Mouse (Mus musculus): ENCODE data around the gene Phykpl. TPM values are rescaled to one million over a fixed set of nuclear protein-coding genes. Genes with fewer than 3 reads are reported as not detected.

Gene Phykpl
- polyA plus RNA-seq, 1 experiment from 2014 or later = 10.5 TPM

DNA sequence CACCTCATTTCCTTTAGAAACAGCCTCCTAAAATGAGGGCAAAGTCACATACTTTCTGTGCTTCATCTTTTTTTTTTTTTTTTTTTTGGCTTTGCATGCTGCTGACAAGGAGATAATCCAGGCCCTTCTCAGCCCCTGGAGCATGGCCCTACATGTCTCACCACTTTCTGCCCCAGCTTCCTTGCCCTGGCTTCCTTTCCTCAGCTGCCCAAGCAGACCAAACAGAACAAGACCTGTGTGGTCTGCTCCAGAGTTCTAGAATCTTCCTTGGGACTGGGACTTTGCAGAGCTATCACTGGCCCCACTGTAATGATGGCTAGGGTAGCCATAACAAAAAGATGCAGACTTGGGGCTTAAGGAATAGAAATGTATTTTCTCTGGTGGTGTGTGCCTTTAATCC, 5.4 kb downstream of the Phykpl start:
- Histone ChIP-seq H3K27me3 (no peaks in the 10 kb centered on the region), H3K4me2 (no peak overlapping the region), H3K27ac (no peak overlapping the region), H3K4me1 (replicated peaks) (peaks cover 14% of the 10 kb centered on the region), H3K36me3 (peaks cover 86% of the 10 kb centered on the region), H3K9me3 (no peaks in the 10 kb centered on the region), H3K9ac (no peak overlapping the region), H3K4me3 (no peak overlapping the region)
- ATAC-seq (ENCODE audit: low FRiP score) = no peak

DNA sequence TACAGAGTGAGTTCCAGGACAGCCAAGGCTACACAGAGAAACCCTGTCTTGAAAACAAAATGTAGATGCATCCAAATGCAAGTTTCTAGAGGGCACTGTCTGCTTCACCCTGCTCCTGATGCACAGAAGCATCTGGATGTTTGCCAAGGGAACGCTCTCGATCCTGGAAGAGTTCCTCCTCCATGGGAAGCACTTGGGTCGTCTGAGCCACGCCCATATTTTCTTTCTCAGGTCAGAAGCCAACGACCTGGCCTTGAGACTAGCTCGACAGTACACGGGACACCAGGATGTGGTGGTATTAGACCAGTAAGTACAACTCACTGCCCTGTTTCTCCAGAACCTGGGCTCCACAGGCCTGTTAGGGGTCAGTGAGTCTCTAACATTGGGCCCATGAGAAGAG, 6.6 kb downstream of the Phykpl start:
- Histone ChIP-seq H3K36me3 (peaks cover 97% of the 10 kb centered on the region), H3K4me3 (no peak overlapping the region), H3K27ac (no peak overlapping the region), H3K9me3 (no peaks in the 10 kb centered on the region), H3K9ac (no peak overlapping the region), H3K4me2 (no peak overlapping the region), H3K4me1 (replicated peaks) (peaks cover 2% of the 10 kb centered on the region; the same call in 1 of the 2 replicates), H3K27me3 (no peaks in the 10 kb centered on the region)
- ATAC-seq (ENCODE audit: low FRiP score) = no peak
- 79% methylated on average over 7 of the region's 7 CpGs for WGBS

DNA sequence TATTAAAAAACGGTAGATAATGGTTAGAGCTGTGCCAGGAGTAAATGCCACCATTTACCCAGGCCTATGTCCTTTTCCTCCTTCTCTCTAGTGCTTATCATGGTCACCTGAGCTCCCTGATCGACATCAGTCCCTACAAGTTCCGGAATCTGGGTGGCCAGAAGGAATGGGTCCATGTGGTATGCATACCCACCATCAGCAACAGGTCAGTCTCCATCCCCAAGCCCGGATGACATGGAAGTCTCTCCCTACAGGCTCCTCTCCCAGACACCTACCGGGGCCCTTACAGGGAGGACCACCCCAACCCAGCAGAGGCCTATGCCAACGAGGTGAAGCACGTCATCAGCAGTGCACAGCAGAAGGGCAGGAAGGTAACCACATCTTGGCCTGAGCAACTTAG, 7.4 kb downstream of the Phykpl start:
- Histone ChIP-seq H3K4me3 (no peak overlapping the region), H3K4me2 (no peak overlapping the region), H3K27me3 (no peaks in the 10 kb centered on the region), H3K27ac (no peak overlapping the region), H3K4me1 (replicated peaks) (no peaks in the 10 kb centered on the region), H3K9me3 (no peaks in the 10 kb centered on the region), H3K9ac (no peak overlapping the region), H3K36me3 (peaks cover 97% of the 10 kb centered on the region)
- ATAC-seq (ENCODE audit: low FRiP score) = no peak
- 91% methylated on average over 7 of the region's 7 CpGs for WGBS

DNA sequence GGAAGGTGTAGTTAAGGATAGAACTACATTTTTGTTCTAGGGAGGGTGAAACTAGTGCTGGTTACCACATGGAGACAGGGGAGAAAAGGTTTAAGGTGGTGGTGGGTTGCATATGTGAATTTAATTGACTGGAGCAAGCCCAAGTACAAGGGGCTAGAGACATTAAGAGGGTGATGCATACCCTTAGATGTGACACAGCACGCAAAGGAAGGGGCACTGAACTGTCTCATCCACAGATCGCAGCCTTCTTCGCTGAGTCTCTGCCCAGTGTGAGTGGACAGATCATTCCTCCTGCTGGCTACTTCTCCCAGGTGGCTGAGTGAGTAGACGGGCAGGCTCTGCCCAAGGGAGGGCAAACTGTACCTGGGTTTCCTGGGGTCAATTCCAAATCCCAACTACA, 8.8 kb downstream of the Phykpl start:
- Histone ChIP-seq H3K36me3 (peaks cover 97% of the 10 kb centered on the region), H3K9ac (no peak overlapping the region), H3K27ac (peak overlapping the region; percentile 5; the same call in 1 of the 2 replicates), H3K9me3 (no peaks in the 10 kb centered on the region), H3K4me1 (replicated peaks) (peaks cover 1% of the 10 kb centered on the region), H3K4me3 (no peak overlapping the region), H3K4me2 (no peak overlapping the region), H3K27me3 (no peaks in the 10 kb centered on the region)
- 98% methylated on average over 4 of the region's 4 CpGs for WGBS
- no peak for ATAC-seq (ENCODE audit: low FRiP score)

DNA sequence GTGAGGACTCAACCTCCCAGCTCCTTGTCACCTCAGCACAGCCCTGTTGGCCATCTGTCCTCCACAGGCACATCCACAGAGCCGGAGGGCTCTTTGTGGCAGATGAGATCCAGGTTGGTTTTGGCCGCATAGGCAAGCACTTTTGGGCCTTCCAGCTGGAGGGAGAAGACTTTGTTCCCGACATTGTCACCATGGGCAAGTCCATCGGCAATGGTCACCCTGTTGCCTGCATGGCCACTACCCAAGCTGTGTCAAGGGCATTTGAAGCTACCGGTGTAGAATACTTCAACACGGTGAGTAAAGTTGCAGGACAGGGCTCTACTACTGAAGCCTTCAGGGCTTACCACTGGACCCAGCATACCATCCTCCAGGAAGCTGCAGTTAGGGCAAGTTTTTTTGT, 9.3 kb downstream of the Phykpl start:
- Histone ChIP-seq H3K36me3 (peaks cover 97% of the 10 kb centered on the region), H3K4me2 (no peak overlapping the region), H3K9ac (no peak overlapping the region), H3K9me3 (no peaks in the 10 kb centered on the region), H3K4me1 (replicated peaks) (peaks cover 4% of the 10 kb centered on the region), H3K27me3 (no peaks in the 10 kb centered on the region), H3K4me3 (no peak overlapping the region), H3K27ac (peak overlapping the region; percentile 5; the same call in 1 of the 2 replicates)
- ATAC-seq (ENCODE audit: low FRiP score) = no peak
- WGBS = 93% methylated on average over 6 of the region's 6 CpGs

DNA sequence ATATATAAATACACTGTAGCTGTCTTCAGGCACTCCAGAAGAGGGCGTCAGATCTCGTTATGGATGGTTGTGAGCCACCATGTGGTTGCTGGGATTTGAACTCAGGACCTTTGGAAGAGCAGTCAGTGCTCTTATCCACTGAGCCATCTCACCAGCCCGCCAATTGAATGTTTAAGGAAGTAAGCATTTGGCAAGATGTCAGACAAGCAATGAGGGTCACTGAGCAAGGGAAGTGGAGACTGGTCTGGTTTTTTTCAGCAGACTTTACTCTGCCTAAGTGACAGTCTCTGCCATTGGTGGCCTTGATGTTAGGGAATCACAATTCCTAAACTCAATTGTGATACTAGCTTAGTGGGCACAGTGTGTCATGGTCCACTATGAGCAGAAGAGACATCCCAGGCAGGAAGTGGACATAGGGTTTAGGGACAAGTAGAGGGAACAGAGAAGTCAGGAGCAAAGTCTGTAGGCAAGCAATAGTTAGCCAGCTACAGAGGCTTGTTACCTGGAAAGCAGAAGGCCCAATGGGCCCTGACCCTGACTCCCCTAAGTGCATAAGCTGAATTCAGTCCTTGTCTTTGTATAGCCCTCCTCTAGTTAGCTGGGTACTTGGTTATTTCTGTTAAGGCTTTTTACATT, 10.3 kb downstream of the Phykpl start:
- H3K36me3 ChIP-seq = peaks cover 97% of the 10 kb centered on the region

DNA sequence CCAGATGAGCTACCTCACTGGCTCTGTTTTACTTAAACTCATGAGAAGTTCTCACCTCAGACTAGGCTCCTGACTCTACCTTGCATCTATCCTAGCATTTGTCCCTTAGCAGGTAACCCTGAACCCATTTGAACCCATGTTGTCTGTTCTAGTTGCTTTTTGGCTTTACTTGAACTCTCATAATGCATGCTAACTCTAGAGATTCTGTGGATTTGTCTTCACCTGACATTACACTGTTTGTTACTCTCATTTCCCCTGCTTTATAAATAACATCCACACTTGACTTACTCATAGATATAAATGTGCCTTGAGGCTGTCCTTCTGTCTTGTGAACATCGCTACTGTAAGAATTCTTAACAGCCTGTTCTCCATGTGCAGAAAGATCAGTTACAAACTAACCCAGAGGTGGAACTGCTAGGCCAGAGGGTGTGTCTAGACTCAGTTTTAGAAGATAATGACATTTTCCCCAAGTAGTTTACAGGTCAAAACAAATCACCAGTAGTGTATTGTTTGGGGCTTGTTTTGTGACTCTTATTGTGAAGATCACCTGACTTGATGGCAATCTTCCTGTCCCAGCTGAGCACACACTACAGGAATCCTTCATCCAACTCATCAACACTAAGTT, 11.0 kb downstream of the Phykpl start:
- 91% methylated on average over 1 of the region's 1 CpGs for WGBS
- Histone ChIP-seq H3K4me1 (replicated peaks) (peaks cover 4% of the 10 kb centered on the region), H3K27ac (no peak overlapping the region), H3K4me2 (no peak overlapping the region), H3K4me3 (no peak overlapping the region), H3K9me3 (no peaks in the 10 kb centered on the region), H3K36me3 (peaks cover 98% of the 10 kb centered on the region), H3K27me3 (no peaks in the 10 kb centered on the region), H3K9ac (no peak overlapping the region)
- no peak for ATAC-seq (ENCODE audit: low FRiP score)

More for the DNA sequence above, 10.3 kb downstream of the Phykpl start:
- Histone ChIP-seq H3K9me3 (no peaks in the 10 kb centered on the region), H3K4me1 (replicated peaks) (peaks cover 4% of the 10 kb centered on the region), H3K27me3 (no peaks in the 10 kb centered on the region), H3K4me3 (no peak overlapping the region), H3K27ac (no peak overlapping the region), H3K4me2 (no peak overlapping the region), H3K9ac (no peak overlapping the region)
- ATAC-seq (ENCODE audit: low FRiP score) = no peak
- WGBS = 85% methylated on average over 3 of the region's 3 CpGs

DNA sequence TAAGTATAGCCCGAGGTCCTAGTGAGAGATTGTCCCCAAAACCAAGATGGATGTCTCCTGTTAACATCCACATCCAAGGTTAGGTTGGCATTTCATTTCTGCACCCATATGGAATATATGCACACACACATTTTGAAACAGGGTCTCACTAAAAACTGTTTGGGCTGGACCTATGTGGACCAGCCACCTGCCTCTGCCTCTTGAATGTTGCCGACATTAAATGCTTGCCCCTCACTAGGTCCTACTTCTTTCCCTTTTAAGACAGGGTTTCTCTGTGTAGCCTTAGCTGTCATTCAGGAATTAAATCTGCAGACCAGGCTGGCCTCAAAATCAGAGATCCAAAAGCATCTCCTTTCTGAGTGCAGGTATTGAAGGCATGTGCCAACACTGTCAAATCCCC, 13.0 kb downstream of the Phykpl start:
- Histone ChIP-seq H3K4me1 (replicated peaks) (peaks cover 16% of the 10 kb centered on the region), H3K4me2 (no peak overlapping the region), H3K36me3 (peaks cover 98% of the 10 kb centered on the region), H3K27me3 (no peaks in the 10 kb centered on the region), H3K9ac (no peak overlapping the region), H3K9me3 (no peaks in the 10 kb centered on the region), H3K4me3 (no peak overlapping the region), H3K27ac (no peak overlapping the region)
- 80% methylated on average over 2 of the region's 2 CpGs for WGBS
- no peak for ATAC-seq (ENCODE audit: low FRiP score)

DNA sequence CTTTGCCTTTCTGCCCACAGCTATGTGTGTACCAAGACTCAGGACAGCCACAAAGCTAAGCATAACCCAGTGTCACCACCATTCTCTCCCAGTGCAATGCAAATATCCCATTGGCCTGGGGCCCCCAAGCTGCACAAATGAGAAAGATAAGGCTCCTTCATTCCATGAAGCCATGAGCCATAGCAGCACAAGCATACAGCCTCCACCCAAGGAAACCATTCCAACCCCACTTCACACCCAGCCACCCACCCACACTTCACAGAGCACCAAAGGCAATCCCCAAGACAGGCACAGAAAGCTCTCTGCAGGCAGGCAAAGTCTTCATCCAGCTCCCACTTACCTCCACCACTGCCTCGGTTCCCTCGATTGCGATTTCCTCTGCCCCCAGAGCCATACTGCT, 17.7 kb downstream of the Phykpl start:
- Histone ChIP-seq H3K9me3 (no peaks in the 10 kb centered on the region), H3K36me3 (peaks cover 81% of the 10 kb centered on the region), H3K9ac (no peak overlapping the region; the same call in 1 of the 2 replicates), H3K27ac (no peak overlapping the region), H3K4me2 (no peak overlapping the region), H3K27me3 (no peaks in the 10 kb centered on the region), H3K4me3 (no peak overlapping the region), H3K4me1 (replicated peaks) (peaks cover 48% of the 10 kb centered on the region)
- ATAC-seq (ENCODE audit: low FRiP score) = no peak
- 85% methylated on average over 3 of the region's 3 CpGs for WGBS

DNA sequence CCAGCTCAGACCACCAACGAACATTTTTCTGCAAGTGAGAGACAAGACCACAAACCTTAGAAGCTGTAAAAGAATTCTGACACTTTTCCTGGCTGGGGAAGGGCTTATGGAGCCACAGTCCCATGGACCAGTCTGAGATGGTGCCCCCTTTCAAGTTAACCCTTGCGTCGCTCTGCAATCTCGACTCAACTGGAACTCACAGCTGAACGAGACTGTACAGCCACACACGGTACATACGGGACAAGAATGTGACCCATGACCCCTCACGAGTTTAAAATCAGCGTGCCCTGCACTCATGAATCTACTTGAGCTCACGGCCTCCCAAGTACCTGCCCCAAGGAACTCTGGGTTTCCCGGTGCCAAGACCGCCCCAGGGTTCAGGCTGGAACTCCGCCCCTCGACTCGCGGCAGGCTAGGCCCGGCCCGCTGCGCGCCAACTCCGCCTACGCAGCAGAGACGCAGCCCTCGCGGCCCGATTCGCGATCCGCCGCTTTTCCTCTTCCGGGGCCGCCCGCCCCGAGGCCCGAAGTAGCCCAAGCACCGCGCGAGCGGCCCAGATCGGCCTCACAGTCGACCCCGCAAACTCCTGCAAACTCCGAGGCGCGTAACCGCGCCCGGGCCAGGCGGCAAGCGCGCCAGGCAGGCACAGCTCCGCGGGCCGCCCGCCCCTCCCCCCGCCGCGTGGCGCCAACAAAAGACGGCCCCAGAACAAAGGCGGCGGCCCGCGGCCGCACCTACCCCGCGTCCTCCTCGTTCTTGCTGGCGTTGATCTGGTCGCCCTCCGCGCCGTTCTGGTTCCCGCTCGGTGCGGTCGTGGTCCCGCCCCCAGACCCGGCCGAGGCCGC, 21.3 kb downstream of the Phykpl start:
- WGBS = 2% methylated on average over 80 of the region's 81 CpGs
- Histone ChIP-seq H3K9ac (peak overlapping the region; percentile 99), H3K36me3 (peaks cover 45% of the 10 kb centered on the region), H3K4me1 (replicated peaks) (peaks cover 49% of the 10 kb centered on the region), H3K27ac (peak overlapping the region; percentile 97), H3K27me3 (no peaks in the 10 kb centered on the region), H3K9me3 (no peaks in the 10 kb centered on the region), H3K4me2 (peak overlapping the region; percentile 95), H3K4me3 (peak overlapping the region; percentile 96)
- peak; percentile 67 for ATAC-seq (ENCODE audit: low FRiP score)

DNA sequence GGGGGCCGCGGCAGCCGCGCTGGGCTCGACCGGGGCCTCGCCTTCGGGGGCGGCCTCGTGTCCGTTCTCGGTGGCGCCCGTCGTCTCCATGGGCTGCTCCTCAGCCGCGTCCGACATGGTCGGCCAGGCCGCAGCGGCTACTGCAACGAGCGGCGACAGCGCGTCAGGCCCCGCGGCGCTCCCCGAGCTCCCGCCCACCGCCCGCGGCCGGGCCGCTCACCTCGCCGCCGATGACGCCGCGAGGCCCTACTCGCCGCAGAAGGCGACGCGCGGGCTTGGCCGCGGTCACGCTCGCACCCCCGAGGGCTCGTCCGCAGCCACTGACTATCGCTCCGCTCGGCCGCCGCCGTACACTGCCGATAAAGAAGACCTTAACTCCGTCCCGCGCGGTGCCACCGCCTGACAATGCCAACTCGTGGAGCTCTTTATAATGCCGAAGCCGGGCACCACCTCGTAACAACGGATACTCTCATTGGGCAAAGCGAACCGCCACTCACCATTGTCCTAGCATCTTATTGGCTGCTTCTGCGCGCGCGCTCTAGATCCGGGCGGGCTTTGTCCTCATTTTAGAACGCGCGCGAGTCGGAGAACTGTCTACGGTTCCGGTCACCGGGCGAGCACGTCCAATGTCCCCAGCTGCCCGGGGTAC, 22.0 kb downstream of the Phykpl start, which contains the start of gene Hnrnpab:
Gene Hnrnpab (minus strand): TSS at position 401 of the 649 bp plus-strand sequence.
- H3K4me3 ChIP-seq = peak within 1 kb of the TSS; percentile 96
- peak within 1 kb of the TSS; percentile 99 for H3K9ac ChIP-seq
- H3K4me1 ChIP-seq (replicated peaks) = peaks cover 46% of the 10 kb centered on the region
- WGBS = under 1% methylated on average over 83 of the region's 91 CpGs
- peak within 1 kb of the TSS; percentile 95 for H3K4me2 ChIP-seq
- peaks cover 37% of the 10 kb centered on the region for H3K36me3 ChIP-seq
- no peaks in the 10 kb centered on the region for H3K9me3 ChIP-seq
- H3K27me3 ChIP-seq = no peaks in the 10 kb centered on the region
- ATAC-seq (ENCODE audit: low FRiP score) = peak; percentile 95
- peak within 1 kb of the TSS; percentile 97 for H3K27ac ChIP-seq

All from hindbrain, embryonic 13.5 days (tissue).